Mouse (Mus musculus) WW6 (cell line): Measurements from ENCODE around the gene Tmem185b.
A peak's percentile ranks its signal among the peaks of the same experiment; 100 is the strongest.

Experiments
- DNase-seq: peaks from one replicate; pipeline ENCODE4 v3.0.0-alpha.2; 2013; ENCODE audit warnings: low read depth, low spot score

Tmem185b gene

DNA sequence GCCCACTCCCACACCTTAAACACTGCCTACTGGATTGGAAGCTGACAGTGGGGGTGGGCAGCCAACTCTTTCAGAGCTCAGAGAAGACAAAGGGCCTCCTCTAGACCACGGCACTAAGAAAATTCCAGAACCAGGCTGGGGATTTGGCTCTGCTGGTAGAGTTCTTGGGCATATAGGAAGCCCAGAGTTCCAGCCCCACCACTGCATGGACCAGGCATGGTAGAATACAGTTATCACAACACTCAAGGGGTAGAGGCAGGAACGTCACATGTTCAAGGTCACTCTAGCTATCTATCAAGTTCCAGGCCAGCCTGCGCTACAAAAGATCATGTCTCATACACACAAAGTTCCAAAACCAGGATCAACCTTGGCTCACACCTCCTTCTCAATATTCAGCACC, 22.8 kb upstream of the Tmem185b start:
- DNase-seq = no peak

DNA sequence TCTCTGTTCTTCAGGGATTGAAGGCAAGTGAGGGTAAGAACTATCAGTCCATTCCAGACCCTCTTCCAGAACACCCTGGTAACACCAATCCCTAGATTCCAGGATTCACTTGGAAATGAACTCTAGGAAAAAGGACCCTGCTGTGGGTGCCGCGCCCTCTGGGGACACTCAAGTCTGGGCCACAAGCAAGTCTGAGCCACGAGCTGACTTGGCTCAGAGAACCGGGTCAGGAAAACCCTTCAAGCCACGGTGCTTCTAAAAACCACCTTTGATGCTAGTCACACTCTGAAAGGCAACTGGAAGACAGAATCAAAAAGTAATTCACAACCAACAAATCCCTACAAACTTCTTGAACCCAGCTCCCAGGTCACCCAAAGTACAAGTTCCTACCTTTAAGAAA, 22.2 kb upstream of the Tmem185b start:
- DNase-seq = no peak

DNA sequence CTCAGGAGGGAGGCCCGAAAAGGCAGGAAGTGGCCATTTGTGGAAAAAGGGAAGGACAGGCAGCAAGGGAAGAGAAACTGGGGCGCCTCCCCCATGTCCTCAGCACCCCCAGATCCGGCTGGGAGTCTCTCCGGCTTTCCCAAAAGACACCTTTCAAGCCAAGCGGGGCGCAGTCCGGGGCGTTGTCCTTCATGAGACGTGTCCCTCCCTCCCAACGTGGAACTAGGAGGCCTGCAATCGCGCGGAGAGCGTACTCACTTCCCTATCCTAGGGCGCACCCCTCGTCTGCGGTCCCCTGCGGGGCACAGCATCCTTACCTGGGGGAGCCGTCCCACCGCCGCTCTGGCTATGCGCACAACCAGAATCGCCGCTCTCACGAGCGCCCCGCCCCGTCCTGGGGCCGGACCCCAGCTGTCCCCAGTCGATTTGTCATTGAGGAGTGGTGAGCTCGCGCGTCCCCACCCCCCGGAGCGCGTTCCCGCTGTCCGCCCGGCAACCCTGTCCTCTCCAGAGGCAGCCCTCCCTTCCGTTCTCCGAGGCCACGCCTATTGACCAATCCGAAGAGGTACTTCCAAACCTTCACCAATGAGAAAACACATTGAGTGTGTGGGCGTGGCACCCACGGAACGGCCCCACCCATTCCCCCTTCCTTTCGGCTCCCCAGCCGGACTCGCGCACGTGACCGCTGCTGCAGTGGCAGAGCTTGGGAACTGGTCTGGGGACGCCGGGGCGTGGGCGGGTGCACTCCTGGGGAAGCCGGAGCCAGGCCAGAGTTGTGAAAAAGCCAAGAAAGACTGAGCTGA, 21.5 kb upstream of the Tmem185b start, which contains the start of gene Ralb:
Gene Ralb (minus strand): TSS at position 535 of the 803 bp plus-strand sequence.
- peak; percentile 83 for DNase-seq

DNA sequence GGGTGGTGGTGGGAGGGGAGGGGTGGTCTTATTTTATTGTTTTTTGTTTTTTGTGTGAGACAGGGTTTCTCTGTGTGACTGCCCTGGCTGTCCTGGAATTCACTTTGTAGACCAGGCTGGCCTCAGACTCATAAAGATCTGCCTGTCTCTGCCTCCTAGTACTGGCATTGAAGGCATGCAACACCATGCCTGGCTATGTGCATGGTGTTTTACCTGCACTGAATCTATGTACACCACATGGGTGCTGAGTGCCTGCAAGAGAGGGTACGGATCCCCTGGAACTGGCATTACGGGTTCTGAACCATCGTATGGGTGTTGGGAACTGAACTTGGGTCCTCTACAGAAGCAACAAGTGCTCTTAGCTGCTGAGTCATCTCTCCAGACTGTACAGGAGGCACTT, 20.0 kb upstream of the Tmem185b start:
- DNase-seq = no peak

DNA sequence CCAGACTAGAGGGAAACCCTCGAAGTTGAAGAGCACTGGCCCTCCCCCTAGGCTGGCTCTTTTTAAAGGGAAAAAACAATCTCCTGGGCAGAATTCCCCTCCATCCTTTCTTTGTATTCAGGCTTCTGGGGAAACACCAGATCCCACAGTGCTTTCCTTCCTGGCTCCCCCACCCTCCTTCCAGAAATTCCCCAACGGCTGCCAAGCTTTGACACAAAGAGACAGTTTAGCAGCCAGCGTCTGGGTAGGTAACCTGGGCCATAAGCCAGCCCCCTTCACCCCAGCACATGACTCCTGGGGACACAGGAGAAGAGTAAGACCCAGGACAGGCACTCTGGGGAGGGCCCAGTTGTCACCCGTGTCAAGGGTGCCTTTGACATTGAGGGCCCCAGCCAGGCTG, 17.4 kb upstream of the Tmem185b start:
- DNase-seq = no peak

DNA sequence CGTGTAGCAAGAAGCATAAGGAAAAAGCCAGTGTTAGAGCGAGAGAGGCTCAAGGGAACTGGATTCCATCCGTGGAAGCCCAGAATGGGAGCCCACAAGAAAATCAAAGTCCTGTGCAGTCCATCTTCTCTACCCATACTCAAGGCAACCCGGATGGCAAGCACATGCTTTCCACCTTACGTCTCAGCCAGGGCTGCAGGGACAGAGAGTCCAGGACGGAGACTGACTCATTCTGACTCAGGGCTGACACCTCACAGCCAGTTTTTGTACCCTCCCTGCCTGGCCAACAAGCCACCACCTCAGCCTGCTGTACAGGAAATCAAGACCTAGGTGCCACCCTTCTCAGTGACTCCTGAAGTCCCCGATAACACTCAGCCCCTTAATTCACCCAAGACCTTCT, 16.5 kb upstream of the Tmem185b start:
- DNase-seq = no peak

DNA sequence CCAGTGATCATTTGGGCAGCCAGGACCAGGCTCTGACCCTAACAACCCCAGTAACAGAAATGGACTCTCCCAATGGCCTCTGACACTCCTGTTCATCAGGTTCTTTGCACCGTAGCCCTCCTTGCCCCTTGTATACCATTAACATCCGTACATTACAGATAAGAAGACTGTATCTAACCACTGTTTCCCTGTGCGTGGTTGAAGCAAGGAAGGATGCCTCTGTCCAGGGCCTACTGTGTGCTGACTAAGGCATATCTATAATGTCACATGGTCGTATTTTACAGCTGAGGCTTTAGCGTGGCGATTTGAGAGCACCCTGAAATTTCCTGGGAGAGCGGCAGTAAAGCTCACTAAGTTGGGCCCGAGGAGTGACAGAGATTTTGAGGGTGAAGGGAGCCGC, 15.6 kb upstream of the Tmem185b start:
- no peak for DNase-seq

DNA sequence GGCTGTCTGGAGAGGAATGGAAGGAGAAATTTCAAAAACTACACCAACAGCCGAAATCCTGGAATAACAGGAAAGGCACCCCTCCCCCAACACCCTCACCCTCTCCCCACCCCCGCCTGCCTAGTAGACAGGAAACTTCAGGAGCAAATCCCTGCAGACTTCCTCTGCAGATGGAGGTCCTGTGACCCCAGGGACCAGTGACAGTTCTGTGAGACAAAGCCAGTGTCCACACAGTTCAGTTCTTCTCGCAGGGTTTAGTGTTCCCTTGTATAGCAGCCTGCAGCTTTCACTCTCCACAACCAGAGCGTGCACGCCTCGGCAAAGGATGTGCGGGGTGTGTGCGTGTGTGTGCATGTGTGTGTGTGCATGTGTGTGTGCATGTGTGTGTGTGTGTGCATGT, 15.1 kb upstream of the Tmem185b start:
- no peak for DNase-seq

DNA sequence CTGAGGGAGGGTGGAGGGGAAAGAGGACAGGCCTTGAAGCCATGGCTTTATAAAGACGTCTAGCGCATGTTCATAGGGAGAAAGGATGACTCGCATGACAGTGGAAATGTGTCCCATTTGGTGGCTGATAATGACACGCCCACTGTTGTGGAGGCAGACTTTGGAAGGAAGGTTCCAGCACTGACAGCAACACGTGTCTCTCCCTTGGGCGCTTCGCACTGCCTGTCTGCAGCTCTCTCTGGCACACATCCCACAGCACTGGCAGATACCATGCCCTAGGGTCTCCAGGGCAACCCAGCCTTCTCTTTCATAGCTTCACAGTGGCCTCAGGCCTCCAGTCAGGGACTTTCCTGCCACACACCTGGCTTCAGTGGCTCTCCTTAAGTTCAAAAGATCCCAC, 7.9 kb upstream of the Tmem185b start:
- DNase-seq = no peak

DNA sequence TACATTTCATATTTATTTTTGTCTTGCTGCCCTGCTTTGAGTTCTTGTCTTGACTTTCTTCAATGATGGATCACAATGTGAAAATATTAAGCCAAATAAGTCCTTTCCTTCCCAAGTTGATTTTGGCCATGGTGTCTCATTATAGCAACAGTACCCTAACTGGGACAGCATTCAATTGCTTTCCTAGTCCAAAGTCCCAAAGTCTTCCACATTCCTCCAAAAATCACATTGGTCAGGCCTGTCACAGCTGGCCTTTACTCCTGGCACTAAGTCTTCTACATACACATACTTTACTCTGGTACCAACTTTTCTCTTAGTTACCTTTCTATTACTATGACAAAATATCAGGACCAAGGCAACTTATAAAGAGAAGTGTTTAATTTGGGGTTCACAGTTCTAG, 7.2 kb upstream of the Tmem185b start:
- no peak for DNase-seq

DNA sequence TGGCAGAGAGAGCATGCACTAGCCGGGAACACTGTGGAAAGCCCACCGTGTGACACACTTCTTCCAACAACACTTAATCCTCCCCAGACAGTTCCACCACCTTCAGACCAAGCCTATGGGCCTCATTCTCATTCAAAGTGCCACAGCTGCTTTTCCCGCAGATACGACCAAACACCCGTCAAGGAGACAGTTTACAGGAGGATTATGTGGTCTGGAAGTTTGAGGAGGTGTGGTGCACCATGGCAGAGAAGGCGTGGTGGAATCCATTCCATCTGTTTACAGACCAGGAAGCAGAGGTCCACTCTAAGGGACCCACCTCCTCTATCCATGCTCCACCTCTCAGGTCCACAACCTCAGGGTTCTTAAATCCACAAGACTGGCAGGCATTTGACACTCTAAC, 6.7 kb upstream of the Tmem185b start:
- no peak for DNase-seq

DNA sequence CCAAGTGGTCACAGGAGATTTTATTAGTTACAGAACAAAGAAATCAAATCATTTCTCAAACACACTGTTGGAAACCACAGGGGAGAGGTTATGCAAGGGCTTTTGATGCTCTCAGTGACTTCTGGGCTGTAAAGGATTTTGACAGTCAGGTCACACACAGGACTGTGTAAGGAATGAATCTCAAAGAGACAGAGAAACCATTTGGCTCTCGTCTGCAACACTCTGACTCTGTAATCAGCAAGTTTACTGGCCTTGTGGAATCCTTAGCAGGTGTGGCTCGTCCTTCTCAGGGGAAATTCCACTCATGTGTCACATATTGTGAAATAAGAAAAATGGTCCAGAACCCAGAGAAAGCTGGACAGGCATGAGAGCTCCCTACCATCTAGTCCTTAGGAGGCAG, 4.9 kb upstream of the Tmem185b start:
- no peak for DNase-seq

DNA sequence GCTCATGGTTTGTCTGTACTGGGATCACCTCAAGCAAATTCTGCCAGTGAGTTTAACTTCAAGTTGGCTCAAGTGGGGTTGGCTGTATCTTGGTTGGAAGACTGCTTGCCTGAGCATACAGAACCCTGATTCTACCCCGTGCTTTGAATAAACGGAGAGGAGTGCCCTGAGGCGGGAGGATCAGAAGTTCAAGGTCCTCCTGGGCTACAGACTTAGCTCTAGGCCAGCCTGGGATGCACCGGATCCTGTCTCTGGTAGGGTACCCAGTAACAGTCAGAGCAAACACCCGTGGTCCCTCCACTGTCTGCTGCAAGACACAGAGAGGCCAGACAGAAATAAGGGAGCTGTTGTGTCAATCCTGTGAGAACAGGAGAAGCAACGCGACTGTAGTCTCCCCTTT, 4.3 kb upstream of the Tmem185b start:
- no peak for DNase-seq

DNA sequence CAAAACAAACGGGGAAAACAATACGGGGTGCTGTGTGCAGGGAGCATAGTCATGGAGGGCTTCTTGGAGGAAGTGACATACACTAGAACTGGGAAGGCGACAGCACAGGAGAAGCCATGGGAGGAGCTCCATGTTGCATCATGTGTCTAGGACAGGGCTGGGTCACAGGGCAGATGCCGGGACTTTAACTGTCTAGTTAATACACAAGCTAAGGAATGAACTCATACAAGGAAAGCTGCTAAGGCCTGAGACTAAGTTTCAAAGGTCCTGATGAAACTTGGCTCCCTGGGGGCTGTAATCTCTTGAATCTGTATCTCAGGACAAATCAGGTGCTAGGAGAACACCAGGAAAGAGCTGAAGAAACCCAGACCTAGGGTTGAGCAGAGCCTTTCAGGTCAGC, 3.2 kb upstream of the Tmem185b start:
- no peak for DNase-seq

DNA sequence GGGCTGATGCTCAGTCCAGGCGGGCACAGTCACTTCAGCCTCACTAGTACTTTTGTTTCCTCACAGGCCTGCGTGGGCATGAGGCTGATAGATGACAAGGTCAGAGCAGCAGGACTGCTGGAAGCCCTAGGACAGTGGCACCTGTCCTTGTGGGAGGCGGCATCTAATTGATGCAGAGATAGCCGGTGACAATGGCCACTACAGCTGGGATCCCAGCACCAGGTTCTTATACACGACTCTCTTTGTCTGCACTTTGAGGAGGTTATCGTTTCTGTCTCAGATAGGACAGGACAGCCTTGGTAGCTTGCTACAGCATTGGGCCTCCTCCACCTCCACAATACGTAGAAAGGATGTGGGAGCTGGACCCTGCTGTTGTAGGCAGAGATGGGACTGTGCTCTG, 2.6 kb upstream of the Tmem185b start:
- no peak for DNase-seq

DNA sequence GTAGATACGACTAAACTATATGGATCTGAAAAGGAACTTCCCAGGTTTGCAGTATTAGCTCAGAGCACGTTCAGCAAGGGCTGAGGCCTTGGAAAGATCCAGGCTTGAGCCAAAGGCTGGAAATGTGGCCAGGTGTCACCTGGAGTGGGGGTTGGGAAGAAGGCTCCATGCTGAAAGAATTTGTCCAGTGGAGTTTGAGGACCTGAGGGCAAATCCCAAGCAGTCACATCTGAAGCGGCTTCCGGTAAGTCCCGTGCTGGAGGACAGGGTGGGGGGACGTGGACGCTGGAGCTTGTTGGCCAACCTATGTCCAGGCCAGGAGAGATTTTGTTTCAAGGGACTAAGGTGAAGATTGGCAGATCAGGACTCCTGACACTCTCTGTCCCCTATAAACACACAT, 2.1 kb upstream of the Tmem185b start:
- DNase-seq = no peak

DNA sequence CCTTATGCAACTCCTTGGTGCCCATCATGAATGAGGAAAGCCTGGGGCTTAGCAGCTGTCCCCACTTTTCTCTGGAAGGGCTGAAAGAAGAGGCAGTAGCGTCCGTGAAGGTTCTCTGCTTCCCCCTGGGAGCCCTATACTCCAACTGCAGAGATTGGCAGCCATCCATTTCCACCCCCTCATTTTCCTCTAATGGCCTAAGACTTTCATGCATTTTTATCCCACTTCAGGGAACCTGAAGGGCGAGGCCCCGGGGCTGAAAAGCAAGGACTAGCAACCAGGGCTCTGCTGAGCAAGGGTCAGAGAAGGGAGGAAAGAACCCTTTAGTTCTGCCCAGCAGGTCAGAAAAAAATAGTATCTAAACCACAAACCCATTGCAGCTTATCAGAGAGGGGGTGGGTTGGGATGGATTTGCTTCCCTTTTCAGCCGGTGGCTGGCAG, 936 bp upstream of the Tmem185b start:
- no peak for DNase-seq

DNA sequence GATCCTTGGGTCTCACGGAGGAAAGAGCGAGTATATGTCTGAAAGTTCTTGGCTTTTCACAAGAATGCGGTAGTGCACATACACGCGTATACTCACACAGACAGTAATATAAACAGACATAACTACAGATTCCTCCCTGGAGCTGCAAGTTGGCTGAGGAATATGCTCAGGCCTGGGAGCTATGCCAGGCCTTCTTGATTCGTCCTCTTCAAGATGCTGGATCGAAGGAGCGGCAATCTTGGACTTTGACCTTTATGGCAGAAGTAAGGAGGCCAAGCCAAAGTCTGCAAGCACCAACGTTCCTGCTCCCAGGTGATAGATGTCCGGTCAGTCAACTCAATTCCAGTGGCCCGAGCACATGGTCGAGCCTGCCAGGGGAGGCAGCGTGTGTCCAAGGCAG, 5.0 kb downstream of the Tmem185b start:
- no peak for DNase-seq

DNA sequence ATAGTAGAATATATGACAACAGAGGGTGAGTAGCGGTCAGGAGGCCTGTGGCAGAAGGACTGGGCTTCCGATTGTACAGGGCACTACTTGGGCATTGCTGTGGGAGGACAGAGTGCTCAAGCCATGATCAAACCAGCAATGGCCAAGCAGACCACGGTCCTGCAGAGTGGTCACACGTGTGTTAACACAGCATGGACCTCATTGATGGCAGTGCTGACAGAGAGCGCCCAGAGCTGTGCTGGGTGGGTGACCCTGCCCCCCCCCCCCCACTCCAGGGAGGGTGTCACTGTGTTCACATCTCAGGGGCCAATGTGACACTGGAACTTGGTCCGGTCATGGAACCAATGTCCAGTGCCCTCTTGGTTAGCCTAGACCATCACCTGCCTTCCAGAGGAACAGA, 6.2 kb downstream of the Tmem185b start:
- DNase-seq = no peak

DNA sequence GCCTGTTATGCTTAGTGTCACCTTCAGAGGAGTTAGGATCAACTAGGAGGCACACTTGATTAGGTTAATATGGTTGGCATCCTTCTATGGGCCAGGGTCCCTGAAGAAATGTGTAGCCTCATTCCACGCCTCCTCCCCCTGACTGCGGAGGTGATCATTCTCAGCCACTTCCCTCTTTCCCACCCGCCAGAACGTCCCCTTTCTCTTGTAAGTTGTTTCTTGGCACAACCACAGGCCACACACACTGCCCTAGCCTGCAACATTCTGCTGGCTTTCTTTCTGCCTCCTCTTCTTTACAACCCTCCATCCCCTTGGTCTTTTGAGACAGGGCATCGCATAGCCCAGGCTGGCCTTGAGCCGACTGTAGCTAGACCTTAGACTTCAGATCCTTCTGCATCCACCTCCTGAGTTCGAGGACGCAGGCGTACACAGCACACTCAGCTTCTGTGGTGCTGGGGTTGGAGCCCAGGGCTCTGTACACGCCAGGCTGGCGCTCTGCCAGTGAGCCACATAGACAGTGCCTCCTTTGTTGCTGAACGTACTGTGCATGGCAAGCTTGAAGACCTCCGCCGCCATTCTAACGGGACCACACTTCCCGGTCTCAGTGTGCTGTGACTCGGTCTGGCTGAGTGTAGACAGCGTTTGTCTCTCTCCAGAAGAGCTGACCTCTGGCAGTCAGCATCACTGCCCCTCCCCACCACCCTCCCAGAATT, 7.3 kb downstream of the Tmem185b start:
- no peak for DNase-seq

DNA sequence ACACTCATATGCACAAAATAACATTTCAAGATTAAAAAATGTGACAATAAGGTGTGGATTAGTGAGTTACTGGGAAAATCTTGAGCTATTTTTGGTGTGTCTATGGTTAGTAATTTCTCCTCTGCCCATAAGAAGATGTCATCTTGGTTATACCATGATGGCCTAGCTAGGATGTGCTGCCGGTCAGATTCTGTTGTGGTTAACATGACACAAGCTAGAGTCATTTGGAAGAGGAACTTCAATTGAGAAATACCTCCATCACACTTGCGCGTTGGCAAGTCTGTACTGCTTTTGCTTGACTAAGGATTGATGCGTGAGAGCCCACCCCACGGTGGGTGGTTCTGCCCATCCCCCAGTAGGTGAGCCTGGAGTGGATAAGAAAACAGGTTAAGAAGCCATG, 8.4 kb downstream of the Tmem185b start:
- no peak for DNase-seq

DNA sequence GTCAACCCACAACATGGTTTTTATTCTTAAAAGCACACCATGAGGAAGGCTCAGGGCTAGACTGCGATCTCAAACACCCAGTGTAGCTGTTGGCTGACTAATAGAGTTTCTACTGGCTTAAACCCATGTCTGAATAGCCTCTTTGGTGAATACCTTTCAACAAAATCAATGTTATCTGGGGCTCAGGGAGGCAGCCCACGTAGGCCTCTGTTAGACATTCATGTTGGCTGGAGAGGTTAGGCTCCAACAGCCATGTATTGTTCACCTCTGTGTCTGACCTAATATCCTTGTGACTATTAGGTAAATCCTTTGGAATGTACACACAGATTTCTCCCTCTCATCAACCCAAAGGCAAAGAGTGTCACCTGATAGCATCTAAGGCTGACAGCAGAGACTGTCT, 10.2 kb downstream of the Tmem185b start:
- DNase-seq = no peak

DNA sequence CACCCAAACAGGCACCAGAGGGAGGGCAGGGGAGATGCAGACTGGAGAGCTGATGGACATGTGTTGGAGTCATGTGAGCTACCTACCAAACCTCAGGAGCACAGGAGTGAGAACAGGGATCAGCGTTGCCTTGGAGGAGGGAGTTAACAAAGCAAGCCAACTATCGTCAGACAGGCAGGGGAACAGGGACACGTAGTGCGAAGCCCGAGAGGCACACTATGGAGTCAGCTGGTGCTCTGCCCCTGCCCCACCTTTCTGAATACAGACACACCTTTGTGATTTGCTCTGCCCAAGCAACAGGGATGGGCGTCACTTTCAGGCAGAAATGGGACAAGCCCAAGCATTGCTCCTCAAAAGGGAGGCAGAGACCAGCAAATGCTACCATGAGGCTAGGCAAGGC, 11.7 kb downstream of the Tmem185b start:
- no peak for DNase-seq
